Mouse (Mus musculus) neural tube, embryonic 15.5 days (tissue): ENCODE results near the gene Pou6f2. TPM values are rescaled to one million over a fixed set of nuclear protein-coding genes. Genes with fewer than 3 reads are reported as not detected.

Experiments used
- ATAC-seq: fragments of 200-750 bp; cut with Nextera tagmentation; 2 replicates; pipeline ENCODE4 v1.8.0; 2017; ENCODE audit warnings: mild to moderate bottlenecking, moderate TSS enrichment, moderate library complexity; ENCODE audit not compliant: low FRiP score
- H3K27ac ChIP-seq: fragments of 300-500 bp; sonication (generic); replicated peaks from 2 replicates; pipeline ENCODE4 v1.5.1; 2015; ENCODE audit warnings: mild to moderate bottlenecking, inconsistent platforms
- H3K27me3 ChIP-seq: fragments of 300-500 bp; sonication (generic); replicated peaks from 2 replicates; pipeline ENCODE4 v1.6.1; 2015; ENCODE audit warnings: inconsistent platforms
- H3K36me3 ChIP-seq: fragments of 300-500 bp; sonication (generic); 2 replicates; pipeline ENCODE4 v1.6.1; 2015; ENCODE audit warnings: inconsistent platforms
- H3K4me1 ChIP-seq: fragments of 300-500 bp; sonication (generic); 2 replicates; pipeline ENCODE4 v1.6.1; 2015; ENCODE audit warnings: inconsistent platforms
- H3K4me2 ChIP-seq: fragments of 300-500 bp; sonication (generic); 2 replicates; pipeline ENCODE4 v1.6.1; 2015; ENCODE audit warnings: inconsistent platforms, mild to moderate bottlenecking, moderate library complexity
- H3K4me3 ChIP-seq: fragments of 300-500 bp; sonication (generic); replicated peaks from 2 replicates; pipeline ENCODE4 v1.5.1; 2015; ENCODE audit warnings: mild to moderate bottlenecking, inconsistent platforms
- H3K9ac ChIP-seq: fragments of 300-500 bp; sonication (generic); replicated peaks from 2 replicates; pipeline ENCODE4 v1.6.1; 2015; ENCODE audit warnings: mild to moderate bottlenecking, inconsistent platforms
- H3K9me3 ChIP-seq: fragments of 300-500 bp; sonication (generic); replicated peaks from 2 replicates; pipeline ENCODE4 v1.6.1; 2016; ENCODE audit warnings: inconsistent platforms
- WGBS: fragments of 180-500 bp; shearing (Covaris S2); methylation state at CpG from one replicate; pipeline ENCODE4 v1.1.7; 2015; ENCODE audit warnings: mixed read lengths; 5-methylcytosine and 5-hydroxymethylcytosine counted together
- polyA plus RNA-seq: library from polyadenylated mRNA; unstranded; fragments of >200 nt; fragmentation: Nextera tagmentation; extraction: Ambion mirVana; gene quantifications from 2 replicates; pipeline ENCODE4 v1.2.1, GENCODE M21; 2015

Gene Pou6f2
- polyA plus RNA-seq, 1 experiment from 2014 or later = 10.4 TPM

- ATAC-seq = no peak
- no peaks in the 10 kb centered on the region for H3K36me3 ChIP-seq
- H3K4me3 ChIP-seq = no peak overlapping the region
- H3K27me3 ChIP-seq = no peaks in the 10 kb centered on the region
- no peaks in the 10 kb centered on the region for H3K4me1 ChIP-seq
- no peak overlapping the region for H3K4me2 ChIP-seq
- H3K9me3 ChIP-seq = no peaks in the 10 kb centered on the region
- WGBS = 95% methylated on average over 14 of the region's 14 CpGs
- no peak overlapping the region for H3K27ac ChIP-seq
- H3K9ac ChIP-seq = no peak overlapping the region
Observed at GRCm38 (mm10) chr13:18211242-18211641, 186.2 kb downstream of the Pou6f2 start.

- Histone ChIP-seq H3K9ac (no peak overlapping the region), H3K4me3 (no peak overlapping the region), H3K4me1 (peaks cover 9% of the 10 kb centered on the region; the same call in 1 of the 2 replicates), H3K36me3 (no peaks in the 10 kb centered on the region), H3K9me3 (no peaks in the 10 kb centered on the region), H3K27ac (no peak overlapping the region; the same call in 1 of the 2 replicates), H3K4me2 (no peak overlapping the region), H3K27me3 (no peaks in the 10 kb centered on the region)
- 30% methylated on average over 8 of the region's 8 CpGs for WGBS
- ATAC-seq = peak; percentile 45
Observed at GRCm38 (mm10) chr13:18204476-18205250, 192.8 kb downstream of the Pou6f2 start.

GRCm38 (mm10) chr13:18174003-18174402 is 223.5 kb downstream of the Pou6f2 start:
- Histone ChIP-seq H3K4me2 (no peak overlapping the region), H3K27me3 (no peaks in the 10 kb centered on the region), H3K9ac (no peak overlapping the region), H3K36me3 (no peaks in the 10 kb centered on the region), H3K4me1 (peaks cover 7% of the 10 kb centered on the region; the same call in 1 of the 2 replicates), H3K27ac (no peak overlapping the region), H3K4me3 (no peak overlapping the region), H3K9me3 (no peaks in the 10 kb centered on the region)
- 54% methylated on average over 3 of the region's 3 CpGs for WGBS
- no peak for ATAC-seq

DNA sequence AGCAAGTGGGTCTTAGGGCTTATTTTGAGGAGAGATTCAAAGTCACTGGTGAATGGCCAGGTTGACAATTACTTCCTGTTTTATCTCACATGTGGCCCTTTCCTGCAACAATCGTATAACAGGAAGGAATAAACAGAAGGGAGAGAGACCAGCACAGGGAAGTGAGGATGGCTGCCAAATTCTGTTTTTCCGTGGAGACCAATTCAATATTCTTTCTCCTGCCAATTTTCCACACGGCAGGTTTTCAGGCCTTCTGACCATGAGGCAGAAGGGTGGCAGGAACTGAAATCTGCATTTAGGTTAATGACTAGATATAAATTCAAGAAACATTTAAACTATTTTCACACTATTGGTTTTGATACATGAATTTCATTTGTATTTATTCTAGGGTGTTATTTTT is 224.5 kb downstream of the Pou6f2 start:
- WGBS = 33% methylated on average over 3 of the region's 3 CpGs
- H3K27me3 ChIP-seq = no peaks in the 10 kb centered on the region
- H3K4me2 ChIP-seq = no peak overlapping the region
- no peak overlapping the region for H3K27ac ChIP-seq
- no peaks in the 10 kb centered on the region for H3K9me3 ChIP-seq
- ATAC-seq = no peak
- H3K4me1 ChIP-seq = peaks cover 7% of the 10 kb centered on the region; the same call in 1 of the 2 replicates
- no peaks in the 10 kb centered on the region for H3K36me3 ChIP-seq
- H3K4me3 ChIP-seq = no peak overlapping the region
- no peak overlapping the region for H3K9ac ChIP-seq

GRCm38 (mm10) chr13:18172334-18172733 is 225.2 kb downstream of the Pou6f2 start:
- no peak overlapping the region for H3K4me2 ChIP-seq
- H3K36me3 ChIP-seq = no peaks in the 10 kb centered on the region
- no peak overlapping the region for H3K4me3 ChIP-seq
- WGBS = 35% methylated on average over 9 of the region's 9 CpGs
- peaks cover 7% of the 10 kb centered on the region; the same call in 1 of the 2 replicates for H3K4me1 ChIP-seq
- ATAC-seq = no peak; the same call in 1 of the 2 replicates
- no peak overlapping the region for H3K9ac ChIP-seq
- no peaks in the 10 kb centered on the region for H3K9me3 ChIP-seq
- no peaks in the 10 kb centered on the region for H3K27me3 ChIP-seq
- no peak overlapping the region for H3K27ac ChIP-seq

GRCm38 (mm10) chr13:18164182-18164581 is 233.3 kb downstream of the Pou6f2 start:
- H3K9ac ChIP-seq = no peak overlapping the region
- no peak overlapping the region for H3K27ac ChIP-seq
- WGBS = 97% methylated on average over 1 of the region's 1 CpGs
- H3K4me2 ChIP-seq = no peak overlapping the region
- no peaks in the 10 kb centered on the region for H3K9me3 ChIP-seq
- H3K36me3 ChIP-seq = no peaks in the 10 kb centered on the region
- no peak overlapping the region for H3K4me3 ChIP-seq
- no peak for ATAC-seq
- peaks cover 5% of the 10 kb centered on the region; the same call in 1 of the 2 replicates for H3K4me1 ChIP-seq
- H3K27me3 ChIP-seq = no peaks in the 10 kb centered on the region

DNA sequence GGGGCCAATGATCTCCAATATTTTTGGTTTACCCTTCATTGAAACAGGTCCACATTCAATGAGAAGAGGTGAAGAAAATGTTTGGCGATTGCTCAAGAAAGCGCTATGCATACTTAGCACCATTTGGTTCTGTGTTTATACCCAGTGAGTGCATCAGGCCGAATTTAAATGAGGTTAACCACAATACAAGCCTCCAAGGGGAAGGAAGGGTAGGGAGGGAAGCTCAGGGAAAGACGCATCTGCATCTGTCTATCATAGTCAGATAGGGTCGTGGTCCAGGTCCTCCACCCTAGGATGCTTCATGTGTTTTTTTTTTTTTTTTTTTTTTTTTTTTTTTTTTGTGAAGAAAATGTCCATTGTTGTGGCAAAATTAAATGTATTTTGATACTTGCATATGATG is 236.9 kb downstream of the Pou6f2 start:
- Histone ChIP-seq H3K9ac (no peak overlapping the region), H3K9me3 (no peaks in the 10 kb centered on the region), H3K4me1 (no peaks in the 10 kb centered on the region), H3K27me3 (no peaks in the 10 kb centered on the region), H3K27ac (no peak overlapping the region), H3K36me3 (no peaks in the 10 kb centered on the region), H3K4me3 (no peak overlapping the region), H3K4me2 (no peak overlapping the region)
- WGBS = 73% methylated on average over 5 of the region's 5 CpGs
- no peak for ATAC-seq

DNA sequence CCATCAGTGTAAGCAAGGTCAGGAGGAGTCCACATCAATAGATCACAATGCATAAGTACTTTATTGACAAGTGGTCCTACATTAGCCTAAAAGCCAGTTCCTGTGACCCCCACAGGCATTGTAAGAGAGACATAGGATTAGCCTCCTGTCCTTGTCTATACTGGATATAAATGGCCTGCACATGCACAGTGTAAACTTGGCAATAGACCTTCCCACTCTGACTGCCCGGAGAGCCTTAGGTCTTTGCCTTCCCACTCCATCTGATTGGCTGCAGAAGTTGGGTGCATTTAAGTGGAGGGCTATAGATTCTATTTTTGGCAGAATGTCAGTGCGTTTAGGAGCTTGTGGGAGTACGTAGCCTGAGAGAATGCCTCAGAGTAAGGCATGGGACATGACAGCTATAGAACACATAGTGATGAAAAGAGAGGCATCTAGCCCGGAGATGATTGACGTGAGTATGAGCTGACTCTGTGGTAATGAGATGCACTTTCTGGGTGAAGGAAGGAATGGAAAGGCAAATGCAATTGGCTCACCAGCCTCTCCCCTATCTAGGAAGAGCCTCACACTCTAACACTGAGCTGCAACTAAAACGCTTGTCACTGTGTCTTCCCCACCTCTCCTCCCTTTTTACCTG is 243.4 kb downstream of the Pou6f2 start:
- H3K27me3 ChIP-seq = no peaks in the 10 kb centered on the region
- H3K4me1 ChIP-seq = no peaks in the 10 kb centered on the region
- no peaks in the 10 kb centered on the region for H3K9me3 ChIP-seq
- H3K4me3 ChIP-seq = no peak overlapping the region
- ATAC-seq = no peak
- H3K9ac ChIP-seq = no peak overlapping the region
- no peak overlapping the region for H3K27ac ChIP-seq
- 87% methylated on average over 6 of the region's 6 CpGs for WGBS
- no peaks in the 10 kb centered on the region for H3K36me3 ChIP-seq
- no peak overlapping the region for H3K4me2 ChIP-seq

- Histone ChIP-seq H3K4me3 (no peak overlapping the region), H3K27me3 (no peaks in the 10 kb centered on the region), H3K4me2 (no peak overlapping the region), H3K4me1 (peaks cover 10% of the 10 kb centered on the region), H3K9ac (no peak overlapping the region), H3K9me3 (no peaks in the 10 kb centered on the region), H3K27ac (no peak overlapping the region), H3K36me3 (no peaks in the 10 kb centered on the region)
- WGBS = 84% methylated on average over 2 of the region's 2 CpGs
- no peak for ATAC-seq
Observed at GRCm38 (mm10) chr13:18133646-18134045, 263.8 kb downstream of the Pou6f2 start.

- H3K4me1 ChIP-seq = peaks cover 10% of the 10 kb centered on the region
- no peak overlapping the region for H3K9ac ChIP-seq
- no peak overlapping the region for H3K27ac ChIP-seq
- H3K4me2 ChIP-seq = no peak overlapping the region
- WGBS = 85% methylated on average over 5 of the region's 5 CpGs
- ATAC-seq = no peak
- H3K4me3 ChIP-seq = no peak overlapping the region
- H3K36me3 ChIP-seq = no peaks in the 10 kb centered on the region
- no peaks in the 10 kb centered on the region for H3K9me3 ChIP-seq
- H3K27me3 ChIP-seq = no peaks in the 10 kb centered on the region
Observed at GRCm38 (mm10) chr13:18133193-18133592, 264.3 kb downstream of the Pou6f2 start.

GRCm38 (mm10) chr13:18131324-18131723 is 266.2 kb downstream of the Pou6f2 start:
- Histone ChIP-seq H3K9ac (no peak overlapping the region), H3K27ac (no peak overlapping the region), H3K27me3 (no peaks in the 10 kb centered on the region), H3K4me3 (no peak overlapping the region), H3K9me3 (no peaks in the 10 kb centered on the region), H3K4me1 (peaks cover 12% of the 10 kb centered on the region), H3K4me2 (no peak overlapping the region), H3K36me3 (no peaks in the 10 kb centered on the region)
- no peak for ATAC-seq

DNA sequence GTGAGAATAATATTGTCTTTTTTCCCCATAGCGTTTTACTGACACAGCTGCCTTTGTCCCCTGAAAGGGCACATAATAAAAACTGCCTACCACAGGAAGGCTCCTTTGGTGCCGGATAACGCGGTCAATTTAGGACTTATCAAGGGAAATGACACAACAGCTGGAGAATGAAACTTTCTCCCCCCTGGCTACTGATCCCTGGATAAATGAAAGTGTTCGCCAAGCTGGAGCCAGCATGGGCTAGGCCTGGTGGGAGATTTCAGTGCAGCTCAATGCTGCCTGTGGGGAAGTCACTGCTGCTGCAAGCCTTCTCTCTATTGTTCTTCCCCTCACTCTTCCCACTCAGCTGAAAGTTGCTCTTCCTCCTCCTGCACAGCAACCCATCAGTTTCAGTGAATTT is 267.8 kb downstream of the Pou6f2 start:
- no peak overlapping the region for H3K4me3 ChIP-seq
- no peaks in the 10 kb centered on the region for H3K9me3 ChIP-seq
- H3K36me3 ChIP-seq = no peaks in the 10 kb centered on the region
- 21% methylated on average over 5 of the region's 5 CpGs for WGBS
- H3K27ac ChIP-seq = no peak overlapping the region
- no peak overlapping the region for H3K4me2 ChIP-seq
- H3K9ac ChIP-seq = no peak overlapping the region
- ATAC-seq = no peak
- H3K27me3 ChIP-seq = no peaks in the 10 kb centered on the region
- H3K4me1 ChIP-seq = peaks cover 14% of the 10 kb centered on the region
